Mouse (Mus musculus) lung, embryonic 16.5 days (tissue): Measurements from ENCODE around the gene Colgalt2. TPM values are rescaled to one million over a fixed set of nuclear protein-coding genes. Genes with fewer than 3 reads are reported as not detected.

ENCODE experiments used
- ATAC-seq: fragments of 200-750 bp; cut with Nextera tagmentation; 2 replicates; pipeline ENCODE4 v1.8.0; 2017; ENCODE audit warnings: low read depth, mild to moderate bottlenecking, moderate library complexity
- H3K27ac ChIP-seq: fragments of 300-500 bp; sonication (generic); 2 replicates; pipeline ENCODE4 v1.5.1; 2014; ENCODE audit warnings: mild to moderate bottlenecking, control low read depth, low read length
- H3K27me3 ChIP-seq: fragments of 300-500 bp; sonication (generic); 2 replicates; pipeline ENCODE4 v1.6.1; 2014; ENCODE audit warnings: low read depth, low read length, mixed read lengths; ENCODE audit not compliant: control insufficient read depth, insufficient read depth
- H3K36me3 ChIP-seq: fragments of 300-500 bp; sonication (generic); 2 replicates; pipeline ENCODE4 v1.6.1; 2014; ENCODE audit warnings: low read length; ENCODE audit not compliant: control insufficient read depth, insufficient read depth
- H3K4me1 ChIP-seq: fragments of 300-500 bp; sonication (generic); replicated peaks from 2 replicates; pipeline ENCODE4 v1.6.1; 2014; ENCODE audit warnings: low read length, mixed read lengths; ENCODE audit not compliant: control insufficient read depth, insufficient read depth
- H3K4me2 ChIP-seq: fragments of 300-500 bp; sonication (generic); 2 replicates; pipeline ENCODE4 v1.6.1; 2014; ENCODE audit warnings: low read depth, low read length, control low read depth
- H3K4me3 ChIP-seq: fragments of 300-500 bp; sonication (generic); 2 replicates; pipeline ENCODE4 v1.5.1; 2014; ENCODE audit warnings: mild to moderate bottlenecking, low read length, control low read depth
- H3K9ac ChIP-seq: fragments of 300-500 bp; sonication (generic); 2 replicates; pipeline ENCODE4 v1.6.1; 2014; ENCODE audit warnings: low read length, control low read depth
- H3K9me3 ChIP-seq: fragments of 300-500 bp; sonication (generic); 2 replicates; pipeline ENCODE4 v1.6.1; 2016; ENCODE audit warnings: low read length; ENCODE audit not compliant: control insufficient read depth
- WGBS: fragments of 180-500 bp; shearing (Covaris S2); extraction: QIAGEN DNeasy Blood & Tissue Kit; methylation state at CpG from one replicate; pipeline ENCODE4 v1.1.7; 2014; 5-methylcytosine and 5-hydroxymethylcytosine counted together
- polyA plus RNA-seq: library from polyadenylated mRNA; unstranded; fragments of >200 nt; fragmentation: Nextera tagmentation; extraction: Ambion mirVana; gene quantifications from 2 replicates; pipeline ENCODE4 v1.2.1, GENCODE M21; 2015

Gene Colgalt2
- polyA plus RNA-seq, 1 experiment from 2014 or later: 1.3 TPM

DNA sequence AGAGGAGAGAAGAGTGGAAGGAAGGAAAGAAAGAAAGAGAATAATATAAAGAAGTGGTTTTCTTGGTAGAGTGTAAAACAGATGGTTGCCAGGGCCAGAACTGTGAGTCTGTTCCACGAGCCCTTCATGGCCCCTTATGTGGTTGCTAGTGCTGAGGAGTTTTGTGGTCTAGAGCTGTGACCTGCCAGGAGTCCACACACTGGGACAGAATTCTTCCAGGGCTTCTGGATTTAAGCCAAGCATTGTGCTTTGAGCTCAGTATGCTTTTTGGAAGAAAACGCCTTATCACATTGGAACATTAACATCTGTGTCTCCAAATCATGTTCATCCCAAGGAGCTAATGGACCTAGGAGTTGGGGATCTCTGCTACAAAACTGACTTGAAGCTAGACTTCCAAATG, 97.2 kb downstream of the Colgalt2 start:
- no peak overlapping the region for H3K27ac ChIP-seq
- no peaks in the 10 kb centered on the region for H3K9me3 ChIP-seq
- no peak overlapping the region for H3K4me2 ChIP-seq
- H3K4me3 ChIP-seq: no peak overlapping the region
- peaks cover 6% of the 10 kb centered on the region for H3K4me1 ChIP-seq
- H3K27me3 ChIP-seq: no peaks in the 10 kb centered on the region
- 26% methylated on average over 2 of the region's 2 CpGs for WGBS
- ATAC-seq: no peak
- no peaks in the 10 kb centered on the region for H3K36me3 ChIP-seq
- no peak overlapping the region for H3K9ac ChIP-seq

GRCm38 (mm10) chr1:152497581-152497980, 98.0 kb downstream of the Colgalt2 start:
- Histone ChIP-seq H3K27me3 (no peaks in the 10 kb centered on the region), H3K4me1 (peaks cover 6% of the 10 kb centered on the region), H3K36me3 (no peaks in the 10 kb centered on the region), H3K4me2 (no peak overlapping the region), H3K27ac (0 out of 2 replicates have a peak overlapping the region, but pooled peaks have one; percentile 1), H3K9me3 (no peaks in the 10 kb centered on the region), H3K4me3 (no peak overlapping the region), H3K9ac (peak overlapping the region; percentile 27; the same call in 1 of the 2 replicates)
- ATAC-seq: peak; percentile 38; the same call in 1 of the 2 replicates
- 38% methylated on average over 11 of the region's 11 CpGs for WGBS

GRCm38 (mm10) chr1:152499802-152500201, 100.2 kb downstream of the Colgalt2 start:
- no peak overlapping the region for H3K27ac ChIP-seq
- no peak overlapping the region for H3K9ac ChIP-seq
- H3K27me3 ChIP-seq: no peaks in the 10 kb centered on the region
- H3K4me2 ChIP-seq: no peak overlapping the region
- WGBS: 73% methylated on average over 12 of the region's 12 CpGs
- H3K4me1 ChIP-seq: peaks cover 6% of the 10 kb centered on the region
- no peaks in the 10 kb centered on the region for H3K9me3 ChIP-seq
- no peaks in the 10 kb centered on the region for H3K36me3 ChIP-seq
- no peak for ATAC-seq
- H3K4me3 ChIP-seq: no peak overlapping the region

DNA sequence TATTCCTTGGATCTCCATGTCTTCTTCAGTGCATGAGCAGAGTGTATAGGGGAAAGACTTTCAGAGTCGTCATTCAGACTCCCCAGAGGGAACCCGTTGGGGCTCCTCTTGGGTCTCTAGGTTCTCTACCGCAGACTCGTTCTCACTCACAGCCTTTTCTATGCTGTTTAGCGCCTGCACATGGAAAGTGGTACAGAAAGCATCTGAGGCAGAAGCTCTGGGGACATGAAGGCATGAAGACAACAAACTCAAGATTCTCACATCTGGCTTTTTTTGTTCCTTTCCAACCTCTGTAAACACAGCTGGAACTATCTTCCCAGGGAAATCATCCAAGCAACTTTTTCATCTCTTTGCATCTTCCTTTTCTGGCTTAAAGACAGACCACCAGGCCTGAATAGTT, 106.5 kb downstream of the Colgalt2 start:
- Histone ChIP-seq H3K4me1 (no peaks in the 10 kb centered on the region), H3K27me3 (no peaks in the 10 kb centered on the region), H3K9me3 (no peaks in the 10 kb centered on the region), H3K4me3 (no peak overlapping the region), H3K9ac (no peak overlapping the region), H3K36me3 (no peaks in the 10 kb centered on the region), H3K4me2 (no peak overlapping the region), H3K27ac (no peak overlapping the region)
- 84% methylated on average over 5 of the region's 5 CpGs for WGBS
- no peak for ATAC-seq

- Histone ChIP-seq H3K9me3 (no peaks in the 10 kb centered on the region), H3K27ac (no peak overlapping the region), H3K9ac (no peak overlapping the region), H3K36me3 (no peaks in the 10 kb centered on the region), H3K4me2 (no peak overlapping the region), H3K4me3 (no peak overlapping the region), H3K27me3 (no peaks in the 10 kb centered on the region), H3K4me1 (no peaks in the 10 kb centered on the region)
- ATAC-seq: no peak
- WGBS: 94% methylated on average over 7 of the region's 7 CpGs
These were observed 107.1 kb downstream of the Colgalt2 start for GRCm38 (mm10) chr1:152506726-152507125.

- no peak overlapping the region for H3K27ac ChIP-seq
- H3K27me3 ChIP-seq: no peaks in the 10 kb centered on the region
- 90% methylated on average over 11 of the region's 11 CpGs for WGBS
- H3K4me3 ChIP-seq: no peak overlapping the region
- H3K4me1 ChIP-seq: no peaks in the 10 kb centered on the region
- no peak overlapping the region for H3K4me2 ChIP-seq
- H3K9ac ChIP-seq: no peak overlapping the region
- ATAC-seq: no peak
- H3K36me3 ChIP-seq: no peaks in the 10 kb centered on the region
- no peaks in the 10 kb centered on the region for H3K9me3 ChIP-seq
These were observed 109.0 kb downstream of the Colgalt2 start for GRCm38 (mm10) chr1:152508481-152509220.

DNA sequence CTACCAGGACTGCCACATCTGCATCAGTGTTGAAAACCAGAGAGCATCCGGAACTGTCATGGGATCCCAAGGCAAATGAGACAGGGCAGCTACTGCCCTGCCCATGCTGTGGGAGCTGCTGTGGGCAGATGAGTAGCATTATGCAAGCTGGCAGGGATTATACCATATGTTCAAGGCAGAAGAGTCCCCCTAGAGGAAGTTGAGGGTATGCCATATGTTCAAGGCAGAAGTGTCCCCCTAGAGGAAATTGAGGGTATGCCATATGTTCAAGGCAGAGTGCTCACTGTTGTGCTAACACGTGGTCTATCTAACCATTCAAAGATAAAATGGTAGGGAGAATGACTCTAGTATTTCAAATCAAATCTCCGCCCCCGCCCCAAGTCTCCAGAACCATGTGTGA, 111.6 kb downstream of the Colgalt2 start:
- 67% methylated on average over 4 of the region's 4 CpGs for WGBS
- H3K4me1 ChIP-seq: no peaks in the 10 kb centered on the region
- H3K9ac ChIP-seq: no peak overlapping the region
- ATAC-seq: peak; percentile 64
- no peak overlapping the region for H3K4me3 ChIP-seq
- no peaks in the 10 kb centered on the region for H3K27me3 ChIP-seq
- H3K27ac ChIP-seq: no peak overlapping the region
- no peak overlapping the region for H3K4me2 ChIP-seq
- no peaks in the 10 kb centered on the region for H3K36me3 ChIP-seq
- no peaks in the 10 kb centered on the region for H3K9me3 ChIP-seq

- H3K4me1 ChIP-seq: no peaks in the 10 kb centered on the region
- H3K4me3 ChIP-seq: no peak overlapping the region
- no peak overlapping the region for H3K27ac ChIP-seq
- no peak for ATAC-seq
- no peaks in the 10 kb centered on the region for H3K27me3 ChIP-seq
- H3K9ac ChIP-seq: no peak overlapping the region
- WGBS: 48% methylated on average over 4 of the region's 4 CpGs
- H3K4me2 ChIP-seq: no peak overlapping the region
- no peaks in the 10 kb centered on the region for H3K9me3 ChIP-seq
- H3K36me3 ChIP-seq: peaks cover 7% of the 10 kb centered on the region; the same call in 1 of the 2 replicates
These were observed 114.6 kb downstream of the Colgalt2 start for GRCm38 (mm10) chr1:152514256-152514655.

GRCm38 (mm10) chr1:152517057-152517570, 117.5 kb downstream of the Colgalt2 start:
- no peak overlapping the region for H3K9ac ChIP-seq
- H3K4me1 ChIP-seq: no peaks in the 10 kb centered on the region
- H3K27me3 ChIP-seq: no peaks in the 10 kb centered on the region
- no peaks in the 10 kb centered on the region for H3K9me3 ChIP-seq
- 49% methylated on average over 4 of the region's 4 CpGs for WGBS
- no peak overlapping the region for H3K4me2 ChIP-seq
- peaks cover 7% of the 10 kb centered on the region; the same call in 1 of the 2 replicates for H3K36me3 ChIP-seq
- H3K4me3 ChIP-seq: no peak overlapping the region
- 0 out of 2 replicates have a peak, but pooled peaks have one; percentile 34 for ATAC-seq
- no peak overlapping the region for H3K27ac ChIP-seq
